Mouse (Mus musculus): ENCODE data around the gene Cgnl1.

Cgnl1 gene

DNA sequence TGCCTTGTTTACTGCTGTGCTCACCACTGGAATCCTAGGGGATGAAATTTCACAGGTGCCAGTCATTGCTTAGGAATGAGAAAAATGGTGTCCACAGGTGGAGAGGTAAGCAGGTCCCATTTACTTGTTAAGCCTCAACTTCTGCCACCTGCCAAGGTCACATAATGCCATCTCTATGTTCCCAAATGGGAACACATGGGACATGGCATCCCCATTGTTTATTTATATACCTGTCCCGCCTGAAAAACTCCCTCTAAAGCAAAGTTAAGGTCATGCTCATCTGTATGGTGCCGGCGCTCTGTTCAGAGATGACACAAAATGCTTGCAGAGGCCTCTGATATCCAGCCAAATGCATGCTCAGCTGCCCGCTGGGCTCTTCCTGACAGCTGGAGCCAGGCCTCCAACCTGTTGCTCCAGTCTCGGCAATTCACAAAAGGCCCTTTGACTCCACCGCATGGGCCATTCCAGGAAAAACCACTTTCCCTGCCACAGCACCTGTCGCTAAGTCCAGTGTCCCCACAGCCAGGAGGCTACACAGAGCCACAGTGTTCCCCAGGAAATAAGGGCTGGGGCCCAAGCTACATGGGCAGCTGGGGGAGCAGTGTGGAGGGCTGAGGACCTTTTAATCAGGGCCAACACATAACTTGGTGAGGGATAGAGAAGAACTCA is 192.4 kb downstream of the Cgnl1 start:
- DNase-seq (ENCODE audit: low spot score): no peak

All from MN1 (cell line).